Mouse (Mus musculus) brain, embryonic 14.5 days (tissue): ENCODE measurements around the gene Rnf150.

Source experiments
- CTCF ChIP-seq: fragments of 200-500 bp; IDR thresholded peaks from 2 replicates; pipeline ENCODE4 v1.5.1; 2012; ENCODE audit warnings: inconsistent platforms, mild to moderate bottlenecking, moderate library complexity, borderline replicate concordance; ENCODE audit not compliant: insufficient read depth, insufficient read length; ENCODE audit errors: extremely low read depth
- POLR2A ChIP-seq: fragments of 200-500 bp; IDR thresholded peaks from 2 replicates; pipeline ENCODE4 v1.6.1; 2012; ENCODE audit warnings: mild to moderate bottlenecking, inconsistent platforms, borderline replicate concordance; ENCODE audit not compliant: poor library complexity, insufficient read depth, insufficient read length, severe bottlenecking; ENCODE audit errors: extremely low read depth

GRCm38 (mm10) chr8:82983301-82983700 lies 120.1 kb downstream of the Rnf150 start:
- TF ChIP-seq CTCF (no peak), POLR2A (no peak)
